Mouse (Mus musculus): ENCODE data around the gene 2210016L21Rik. TPM values are rescaled to one million over a fixed set of nuclear protein-coding genes. Genes with fewer than 3 reads are reported as not detected.
"Not testable (repeated sequence)": the region's sequence is repeated elsewhere in the genome, so short reads cannot be mapped to it uniquely, and the experiment has no call there.

Gene 2210016L21Rik
- total and polyA plus RNA-seq, 2 experiments from 2014 or later: 81.0 to 170 TPM

GRCm38 (mm10) chr5:114908598-114909305, 33.2 kb upstream of the 2210016L21Rik start:
- no peak overlapping the region for H3K9ac ChIP-seq
- no peak for TF ChIP-seq CTCF (IDR thresholded peaks at IDR 0.05; ENCODE audit: low read depth)
- no peak overlapping the region for H3K4me3 ChIP-seq (ENCODE audit: low read depth, low read length)
- H3K4me1 ChIP-seq (ENCODE audit: insufficient read depth): no peaks in the 10 kb centered on the region
- H3K27me3 ChIP-seq (ENCODE audit: insufficient read depth, low read length): no peaks in the 10 kb centered on the region
- no peak overlapping the region for H3K4me2 ChIP-seq (ENCODE audit: low read depth)
- H3K36me3 ChIP-seq (ENCODE audit: insufficient read depth): no peaks in the 10 kb centered on the region
- WGBS: 52% methylated on average over 13 of the region's 13 CpGs
- DNase-seq (no peak), ATAC-seq (no peak)
- H3K27ac ChIP-seq (ENCODE audit: low read depth, low read length): no peak overlapping the region
- no peaks in the 10 kb centered on the region for H3K9me3 ChIP-seq (ENCODE audit: low read length)

- Histone ChIP-seq H3K4me1 (ENCODE audit: insufficient read depth) (no peaks in the 10 kb centered on the region), H3K4me3 (ENCODE audit: low read depth, low read length) (no peak overlapping the region), H3K36me3 (ENCODE audit: insufficient read depth) (no peaks in the 10 kb centered on the region), H3K27me3 (ENCODE audit: insufficient read depth, low read length) (no peaks in the 10 kb centered on the region), H3K9me3 (ENCODE audit: low read length) (no peaks in the 10 kb centered on the region), H3K27ac (ENCODE audit: low read depth, low read length) (no peak overlapping the region), H3K9ac (no peak overlapping the region), H3K4me2 (ENCODE audit: low read depth) (no peak overlapping the region)
- TF ChIP-seq CTCF (IDR thresholded peaks at IDR 0.05; ENCODE audit: low read depth): no peak
- no peak for DNase-seq
- WGBS: 58% methylated on average over 4 of the region's 4 CpGs
- no peak for ATAC-seq
Observed at GRCm38 (mm10) chr5:114913686-114914085, 28.3 kb upstream of the 2210016L21Rik start.

DNA sequence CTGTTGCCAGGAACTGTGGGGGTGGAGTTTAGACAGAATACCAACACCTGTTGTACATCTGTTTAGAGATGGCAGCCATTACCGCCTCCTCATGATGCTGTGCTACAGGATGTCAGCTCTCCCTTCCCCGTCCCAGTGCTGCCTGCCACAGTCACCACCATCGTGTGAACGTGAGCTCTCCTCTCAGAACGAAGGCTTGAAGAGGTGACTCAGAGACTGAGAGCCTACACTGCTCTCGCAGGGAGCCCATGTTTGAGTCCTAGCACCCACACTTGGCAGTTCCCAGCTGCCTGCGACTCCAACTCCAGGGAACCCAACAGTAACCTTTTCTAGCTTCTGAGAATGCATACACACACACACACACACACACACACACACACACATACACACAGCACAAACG, 27.1 kb upstream of the 2210016L21Rik start:
- H3K4me2 ChIP-seq (ENCODE audit: low read depth): no peak overlapping the region
- H3K4me1 ChIP-seq (ENCODE audit: insufficient read depth): no peaks in the 10 kb centered on the region
- no peak for DNase-seq
- no peak overlapping the region for H3K9ac ChIP-seq
- ATAC-seq: no peak
- no peak overlapping the region for H3K4me3 ChIP-seq (ENCODE audit: low read depth, low read length)
- no peak for TF ChIP-seq CTCF (IDR thresholded peaks at IDR 0.05; ENCODE audit: low read depth)
- no peaks in the 10 kb centered on the region for H3K36me3 ChIP-seq (ENCODE audit: insufficient read depth)
- no peaks in the 10 kb centered on the region for H3K9me3 ChIP-seq (ENCODE audit: low read length)
- no peak overlapping the region for H3K27ac ChIP-seq (ENCODE audit: low read depth, low read length)
- 73% methylated on average over 8 of the region's 8 CpGs for WGBS
- H3K27me3 ChIP-seq (ENCODE audit: insufficient read depth, low read length): no peaks in the 10 kb centered on the region

DNA sequence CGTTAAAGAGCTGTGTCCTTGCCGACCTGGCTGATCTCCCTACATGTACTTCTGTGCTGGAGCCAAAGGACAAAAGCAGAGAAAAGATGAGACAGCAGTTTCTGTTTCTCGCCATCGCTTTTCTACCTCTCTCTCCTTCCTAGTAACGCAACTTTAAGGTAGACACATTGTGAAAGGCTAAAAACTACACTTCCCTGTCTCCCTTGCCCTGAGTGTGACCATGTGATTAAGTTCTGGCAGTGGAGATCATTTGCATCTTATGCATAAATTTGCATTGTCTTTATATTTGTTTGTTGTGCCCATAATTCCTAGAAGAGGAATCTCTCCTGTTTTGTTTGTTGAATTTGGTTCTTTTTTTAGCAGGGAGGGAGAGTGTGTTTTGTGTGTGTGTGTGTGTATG, 26.1 kb upstream of the 2210016L21Rik start:
- Histone ChIP-seq H3K9me3 (ENCODE audit: low read length) (no peaks in the 10 kb centered on the region), H3K27ac (ENCODE audit: low read depth, low read length) (no peak overlapping the region), H3K4me3 (ENCODE audit: low read depth, low read length) (no peak overlapping the region), H3K36me3 (ENCODE audit: insufficient read depth) (no peaks in the 10 kb centered on the region), H3K4me1 (ENCODE audit: insufficient read depth) (no peaks in the 10 kb centered on the region), H3K9ac (no peak overlapping the region; the same call in 1 of the 2 replicates), H3K4me2 (ENCODE audit: low read depth) (no peak overlapping the region), H3K27me3 (ENCODE audit: insufficient read depth, low read length) (no peaks in the 10 kb centered on the region)
- no peak for DNase-seq
- no peak for ATAC-seq
- WGBS: 65% methylated on average over 5 of the region's 5 CpGs
- TF ChIP-seq CTCF (IDR thresholded peaks at IDR 0.05; ENCODE audit: low read depth): no peak

DNA sequence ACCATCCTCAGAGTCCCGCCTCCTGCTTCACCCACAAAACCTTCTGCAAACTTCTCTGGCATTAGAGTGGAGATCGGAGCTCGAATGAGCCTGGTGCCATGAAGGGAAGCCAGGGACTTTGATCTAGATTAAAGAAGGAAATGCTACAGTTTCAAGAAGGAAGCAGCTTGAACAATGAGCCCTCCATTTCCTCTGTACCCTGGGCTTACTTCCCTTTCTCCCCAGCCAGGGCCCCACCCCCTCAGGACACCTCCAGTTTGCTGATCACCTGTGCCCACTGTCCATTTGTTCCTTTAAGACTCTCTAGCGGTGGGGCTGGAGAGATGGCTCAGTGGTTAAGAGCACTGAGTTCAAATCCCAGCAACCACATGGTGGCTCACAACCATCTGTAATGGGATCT, 25.2 kb upstream of the 2210016L21Rik start:
- no peaks in the 10 kb centered on the region for H3K36me3 ChIP-seq (ENCODE audit: insufficient read depth)
- no peak overlapping the region for H3K27ac ChIP-seq (ENCODE audit: low read depth, low read length)
- no peak for DNase-seq
- no peak overlapping the region for H3K9ac ChIP-seq
- no peaks in the 10 kb centered on the region for H3K9me3 ChIP-seq (ENCODE audit: low read length)
- no peak for TF ChIP-seq CTCF (IDR thresholded peaks at IDR 0.05; ENCODE audit: low read depth)
- no peak overlapping the region for H3K4me3 ChIP-seq (ENCODE audit: low read depth, low read length)
- H3K4me2 ChIP-seq (ENCODE audit: low read depth): no peak overlapping the region
- ATAC-seq: no peak
- H3K27me3 ChIP-seq (ENCODE audit: insufficient read depth, low read length): no peaks in the 10 kb centered on the region
- 83% methylated on average over 4 of the region's 4 CpGs for WGBS
- no peaks in the 10 kb centered on the region for H3K4me1 ChIP-seq (ENCODE audit: insufficient read depth)

GRCm38 (mm10) chr5:114917357-114917756, 24.6 kb upstream of the 2210016L21Rik start:
- H3K9ac ChIP-seq; H3K4me2 ChIP-seq (ENCODE audit: low read depth); H3K4me1 ChIP-seq (ENCODE audit: insufficient read depth); H3K9me3 ChIP-seq (ENCODE audit: low read length); H3K4me3 ChIP-seq (ENCODE audit: low read depth, low read length); ATAC-seq; H3K36me3 ChIP-seq (ENCODE audit: insufficient read depth); DNase-seq; H3K27me3 ChIP-seq (ENCODE audit: insufficient read depth, low read length); H3K27ac ChIP-seq (ENCODE audit: low read depth, low read length): not testable (repeated sequence)
- 95% methylated on average over 5 of the region's 5 CpGs for WGBS

DNA sequence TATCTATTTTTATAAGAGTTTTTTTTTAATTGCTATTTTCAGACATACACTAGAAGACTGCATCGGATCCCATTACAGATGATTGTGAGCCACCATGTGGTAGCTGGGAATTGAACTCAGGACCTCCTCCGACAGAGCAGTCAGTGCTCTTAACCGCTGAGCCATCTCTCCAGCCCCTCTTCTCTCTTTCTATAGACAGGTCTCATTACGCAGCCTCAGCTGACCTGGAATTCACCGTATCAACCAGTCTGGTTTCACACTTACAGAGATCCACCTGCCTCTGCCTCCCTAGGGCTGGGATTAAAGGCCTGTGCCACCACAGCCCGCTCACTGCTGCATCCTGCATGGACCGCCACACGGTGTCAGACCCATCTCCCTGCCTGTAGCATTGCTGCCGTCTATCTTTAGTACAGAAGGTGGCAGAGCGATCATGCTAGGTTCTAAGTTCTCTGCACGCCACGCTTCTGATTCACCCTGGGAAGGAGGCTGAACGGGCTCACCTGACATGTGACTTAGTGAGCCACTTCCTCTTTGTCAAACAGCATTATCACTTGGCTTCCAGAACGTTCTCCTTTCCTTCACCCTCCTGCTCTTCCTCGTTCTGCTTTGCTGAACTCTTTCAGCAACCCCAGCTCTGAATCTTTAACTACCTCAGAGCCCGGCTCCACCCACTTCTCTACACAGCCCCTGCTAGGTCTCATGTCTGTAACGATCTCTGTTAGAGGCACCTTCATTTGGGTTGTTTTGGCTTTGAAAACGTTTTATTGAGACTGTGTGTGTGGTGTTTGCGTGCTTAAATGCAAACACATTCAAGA, 20.2 kb upstream of the 2210016L21Rik start:
- H3K9ac ChIP-seq: no peak overlapping the region
- no peak for TF ChIP-seq CTCF (IDR thresholded peaks at IDR 0.05; ENCODE audit: low read depth)
- no peaks in the 10 kb centered on the region for H3K9me3 ChIP-seq (ENCODE audit: low read length)
- no peak overlapping the region for H3K4me2 ChIP-seq (ENCODE audit: low read depth)
- H3K27me3 ChIP-seq (ENCODE audit: insufficient read depth, low read length): no peaks in the 10 kb centered on the region
- no peak overlapping the region for H3K27ac ChIP-seq (ENCODE audit: low read depth, low read length)
- WGBS: 72% methylated on average over 19 of the region's 19 CpGs
- no peak for ATAC-seq
- H3K4me1 ChIP-seq (ENCODE audit: insufficient read depth): no peaks in the 10 kb centered on the region
- no peak overlapping the region for H3K4me3 ChIP-seq (ENCODE audit: low read depth, low read length)
- H3K36me3 ChIP-seq (ENCODE audit: insufficient read depth): no peaks in the 10 kb centered on the region
- no peak for DNase-seq

Measured in forebrain, postnatal 0 days (tissue).